Mouse (Mus musculus) embryonic facial prominence, embryonic 11.5 days (tissue): ENCODE results near the gene Lpin2. TPM values are rescaled to one million over a fixed set of nuclear protein-coding genes. Genes with fewer than 3 reads are reported as not detected.
A peak's percentile ranks its signal among the peaks of the same experiment; 100 is the strongest.

Experiments used
- ATAC-seq: fragments of 200-750 bp; cut with Nextera tagmentation; replicated peaks from 2 replicates; pipeline ENCODE4 v1.8.0; 2017; ENCODE audit warnings: low read depth; ENCODE audit not compliant: insufficient number of reproducible peaks, low FRiP score, low TSS enrichment
- DNase-seq: peaks from one replicate; pipeline ENCODE4 v3.0.0-alpha.2; 2015; ENCODE audit warnings: low spot score
- H3K27ac ChIP-seq: fragments of 300-500 bp; sonication (generic); replicated peaks from 2 replicates; pipeline ENCODE4 v1.5.1; 2014; ENCODE audit warnings: mild to moderate bottlenecking, low read depth, low read length, control low read depth
- H3K27me3 ChIP-seq: fragments of 300-500 bp; sonication (generic); 2 replicates; pipeline ENCODE4 v1.6.1; 2014; ENCODE audit warnings: mild to moderate bottlenecking, low read length, moderate library complexity, mixed read lengths; ENCODE audit not compliant: control insufficient read depth, insufficient read depth
- H3K36me3 ChIP-seq: fragments of 300-500 bp; sonication (generic); replicated peaks from 2 replicates; pipeline ENCODE4 v1.6.1; 2014; ENCODE audit warnings: low read depth, mild to moderate bottlenecking, low read length, moderate library complexity, mixed read lengths; ENCODE audit not compliant: control insufficient read depth, insufficient read depth
- H3K4me1 ChIP-seq: fragments of 300-500 bp; sonication (generic); 2 replicates; pipeline ENCODE4 v1.6.1; 2014; ENCODE audit warnings: low read length, mixed read lengths; ENCODE audit not compliant: control insufficient read depth, insufficient read depth
- H3K4me2 ChIP-seq: fragments of 300-500 bp; sonication (generic); 2 replicates; pipeline ENCODE4 v1.6.1; 2014; ENCODE audit warnings: low read depth, mild to moderate bottlenecking, control low read depth, low read length, moderate library complexity
- H3K4me3 ChIP-seq: fragments of 300-500 bp; sonication (generic); 2 replicates; pipeline ENCODE4 v1.5.1; 2014; ENCODE audit warnings: low read depth, low read length, control low read depth
- H3K9ac ChIP-seq: fragments of 300-500 bp; sonication (generic); replicated peaks from 2 replicates; pipeline ENCODE4 v1.6.1; 2014; ENCODE audit warnings: mild to moderate bottlenecking, control low read depth, low read length
- H3K9me3 ChIP-seq: fragments of 300-500 bp; sonication (generic); replicated peaks from 2 replicates; pipeline ENCODE4 v1.6.1; 2016; ENCODE audit warnings: mild to moderate bottlenecking, low read length, inconsistent platforms, mixed read lengths; ENCODE audit not compliant: control insufficient read depth
- WGBS: fragments of 180-500 bp; shearing (Covaris S2); extraction: QIAGEN DNeasy Blood & Tissue Kit; methylation state at CpG from one replicate; pipeline ENCODE4 v1.1.7; 2014; 5-methylcytosine and 5-hydroxymethylcytosine counted together
- polyA plus RNA-seq: library from polyadenylated mRNA; unstranded; fragments of >200 nt; fragmentation: Nextera tagmentation; extraction: Ambion mirVana; gene quantifications from 2 replicates; pipeline ENCODE4 v1.2.1, GENCODE M21; 2014

Lpin2 gene
- polyA plus RNA-seq, 1 experiment from 2014 or later = 46.3 TPM

GRCm38 (mm10) chr17:71221383-71221782, 39.0 kb downstream of the Lpin2 start:
- H3K4me2 ChIP-seq = no peak overlapping the region
- no peak overlapping the region for H3K27ac ChIP-seq
- no peak overlapping the region for H3K4me3 ChIP-seq
- ATAC-seq (no peak), DNase-seq (no peak)
- no peaks in the 10 kb centered on the region for H3K27me3 ChIP-seq
- WGBS = 81% methylated on average over 3 of the region's 3 CpGs
- H3K4me1 ChIP-seq = no peaks in the 10 kb centered on the region
- no peaks in the 10 kb centered on the region; the same call in 1 of the 2 replicates for H3K36me3 ChIP-seq
- no peaks in the 10 kb centered on the region for H3K9me3 ChIP-seq
- H3K9ac ChIP-seq = no peak overlapping the region

- Histone ChIP-seq H3K4me3 (no peak overlapping the region), H3K27me3 (no peaks in the 10 kb centered on the region), H3K27ac (no peak overlapping the region), H3K9me3 (no peaks in the 10 kb centered on the region), H3K4me2 (no peak overlapping the region), H3K36me3 (no peaks in the 10 kb centered on the region), H3K9ac (no peak overlapping the region), H3K4me1 (no peaks in the 10 kb centered on the region)
- ATAC-seq (no peak), DNase-seq (no peak)
- 89% methylated on average over 5 of the region's 5 CpGs for WGBS
Observed at GRCm38 (mm10) chr17:71223676-71224075, 41.3 kb downstream of the Lpin2 start.

- ATAC-seq = no peak
- H3K9me3 ChIP-seq = no peaks in the 10 kb centered on the region
- no peak overlapping the region for H3K9ac ChIP-seq
- no peaks in the 10 kb centered on the region for H3K4me1 ChIP-seq
- H3K27me3 ChIP-seq = no peaks in the 10 kb centered on the region
- no peak for DNase-seq
- H3K27ac ChIP-seq = no peak overlapping the region
- no peaks in the 10 kb centered on the region for H3K36me3 ChIP-seq
- no peak overlapping the region for H3K4me3 ChIP-seq
- no peak overlapping the region for H3K4me2 ChIP-seq
- 56% methylated on average over 2 of the region's 2 CpGs for WGBS
Observed at GRCm38 (mm10) chr17:71224521-71224920, 42.2 kb downstream of the Lpin2 start.

GRCm38 (mm10) chr17:71225091-71225490, 42.7 kb downstream of the Lpin2 start:
- no peaks in the 10 kb centered on the region for H3K27me3 ChIP-seq
- H3K9me3 ChIP-seq = no peaks in the 10 kb centered on the region
- 39% methylated on average over 5 of the region's 5 CpGs for WGBS
- H3K4me2 ChIP-seq = no peak overlapping the region
- H3K4me1 ChIP-seq = no peaks in the 10 kb centered on the region
- H3K27ac ChIP-seq = no peak overlapping the region
- H3K9ac ChIP-seq = no peak overlapping the region
- DNase-seq (peak; percentile 53), ATAC-seq (no peak)
- no peak overlapping the region for H3K4me3 ChIP-seq
- no peaks in the 10 kb centered on the region for H3K36me3 ChIP-seq

GRCm38 (mm10) chr17:71227128-71227895, 45.0 kb downstream of the Lpin2 start:
- H3K9ac ChIP-seq = no peak overlapping the region
- H3K4me3 ChIP-seq = no peak overlapping the region
- H3K4me1 ChIP-seq = no peaks in the 10 kb centered on the region
- no peak overlapping the region for H3K27ac ChIP-seq
- WGBS = 86% methylated on average over 9 of the region's 9 CpGs
- H3K36me3 ChIP-seq = peaks cover 3% of the 10 kb centered on the region
- no peaks in the 10 kb centered on the region for H3K9me3 ChIP-seq
- H3K27me3 ChIP-seq = no peaks in the 10 kb centered on the region
- ATAC-seq (no peak), DNase-seq (no peak)
- H3K4me2 ChIP-seq = no peak overlapping the region

- DNase-seq (no peak), ATAC-seq (no peak)
- Histone ChIP-seq H3K9ac (no peak overlapping the region), H3K27ac (no peak overlapping the region), H3K9me3 (no peaks in the 10 kb centered on the region), H3K4me2 (no peak overlapping the region), H3K4me1 (no peaks in the 10 kb centered on the region), H3K27me3 (no peaks in the 10 kb centered on the region), H3K36me3 (peaks cover 3% of the 10 kb centered on the region), H3K4me3 (no peak overlapping the region)
- 92% methylated on average over 7 of the region's 7 CpGs for WGBS
Observed at GRCm38 (mm10) chr17:71228651-71229050, 46.3 kb downstream of the Lpin2 start.

- 59% methylated on average over 9 of the region's 9 CpGs for WGBS
- ATAC-seq (no peak), DNase-seq (peak; percentile 53)
- no peak overlapping the region for H3K4me3 ChIP-seq
- no peaks in the 10 kb centered on the region for H3K27me3 ChIP-seq
- H3K36me3 ChIP-seq = peaks cover 3% of the 10 kb centered on the region
- no peak overlapping the region for H3K27ac ChIP-seq
- H3K4me1 ChIP-seq = no peaks in the 10 kb centered on the region
- 0 out of 2 replicates have a peak overlapping the region, but pooled peaks have one; percentile 9 for H3K9ac ChIP-seq
- no peak overlapping the region for H3K4me2 ChIP-seq
- no peaks in the 10 kb centered on the region for H3K9me3 ChIP-seq
Observed at GRCm38 (mm10) chr17:71230108-71230709, 47.8 kb downstream of the Lpin2 start.

- Histone ChIP-seq H3K4me2 (no peak overlapping the region), H3K9me3 (no peaks in the 10 kb centered on the region), H3K27ac (no peak overlapping the region), H3K4me1 (no peaks in the 10 kb centered on the region), H3K27me3 (no peaks in the 10 kb centered on the region), H3K9ac (no peak overlapping the region), H3K36me3 (peaks cover 3% of the 10 kb centered on the region), H3K4me3 (no peak overlapping the region)
- DNase-seq (no peak), ATAC-seq (no peak)
- 89% methylated on average over 2 of the region's 2 CpGs for WGBS
Observed at GRCm38 (mm10) chr17:71231998-71232397, 49.6 kb downstream of the Lpin2 start.
